ENCODE assay signal across 25 mouse cellular contexts in the genomic region with DNA sequence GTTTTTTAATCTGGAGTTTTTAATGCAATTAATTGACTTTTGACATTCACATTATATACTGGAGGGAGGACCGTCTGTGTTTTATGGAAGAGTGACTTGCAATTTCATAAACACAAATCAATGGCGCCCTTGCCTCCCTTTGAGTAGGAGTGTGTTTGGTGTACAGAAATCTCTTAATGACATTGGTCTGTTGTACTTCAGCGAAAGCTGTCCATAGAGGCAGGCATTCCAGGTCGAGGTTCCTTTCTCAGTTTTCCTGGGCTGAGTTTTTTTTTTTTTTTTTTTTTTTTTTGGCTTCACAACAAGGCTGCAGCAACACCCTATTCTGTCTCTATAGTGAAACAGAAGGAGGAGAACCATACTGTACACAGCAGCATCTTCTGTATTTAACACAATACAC.
DNase-seq lines count a peak whose midpoint lies in the region; ATAC-seq and TF ChIP-seq lines count a peak whose summit lies in the region.
"Had no signal": no experiment of that assay in that cellular context is flagged by ENCODE, and none has a peak within 500 bp of the region (broad histone marks: within the 10 kb centered on the region; RNA-seq: fewer than 3 reads in every experiment).

No protein-coding gene starts in this region.

- TF ChIP-seq POLR2A in olfactory bulb, adult 2 months (IDR thresholded peaks at IDR 0.05; ENCODE audit: insufficient read depth, low read depth, low read length), result no peak

- H3K4me2 ChIP-seq in intestine, embryonic 16.5 days (ENCODE audit: low read depth, low read length), result no peak overlapping the region
- H3K4me2 ChIP-seq: embryonic facial prominence, embryonic 15.5 days; heart, embryonic 15.5 days; intestine, embryonic 15.5 days; kidney, embryonic 15.5 days; limb, embryonic 15.5 days; midbrain, embryonic 12.5 days had no signal

- H3K27ac ChIP-seq in olfactory bulb, adult 2 months (ENCODE audit: insufficient read depth, low read depth, low read length), result peak overlapping the region; percentile 90
- no peak overlapping the region for H3K27ac ChIP-seq in intestine, embryonic 16.5 days (ENCODE audit: low read length)
- H3K27ac ChIP-seq: embryonic facial prominence, embryonic 15.5 days; heart, adult 2 months; heart, embryonic 15.5 days; hindbrain, embryonic 10.5 days; intestine, embryonic 15.5 days; kidney, embryonic 15.5 days; limb, embryonic 15.5 days; midbrain, embryonic 12.5 days had no signal

- intact Hi-C loops in left cerebral cortex, postnatal 4 days (cut with DNase I), result loop anchor here (5.0 kb wide), 2 partner anchors 305 to 400 kb away; no protein-coding TSS in a partner anchor
- intact Hi-C loops in left cerebral cortex, postnatal 36 days (cut with DNase I), result loop anchor here (1.0 to 5.0 kb wide), 2 partner anchors 402 to 1235 kb away; no protein-coding TSS in a partner anchor

- no peaks in the 10 kb centered on the region for H3K4me1 ChIP-seq in olfactory bulb, adult 2 months (ENCODE audit: control insufficient read depth, insufficient read depth, low read length)
- H3K4me1 ChIP-seq in intestine, embryonic 16.5 days (ENCODE audit: control insufficient read depth, insufficient read depth, low read length), result no peaks in the 10 kb centered on the region
- H3K4me1 ChIP-seq: embryonic facial prominence, embryonic 15.5 days; heart, embryonic 15.5 days; intestine, embryonic 15.5 days; kidney, embryonic 15.5 days; limb, embryonic 15.5 days had no signal

- TF ChIP-seq CTCF in olfactory bulb, adult 2 months (IDR thresholded peaks at IDR 0.05; ENCODE audit: insufficient read depth, low read depth, low read length), result no peak

- no peak overlapping the region for H3K9ac ChIP-seq in intestine, embryonic 16.5 days (ENCODE audit: low read depth, low read length)
- H3K9ac ChIP-seq: embryonic facial prominence, embryonic 15.5 days; heart, embryonic 15.5 days; intestine, embryonic 15.5 days; kidney, embryonic 15.5 days; limb, embryonic 15.5 days; midbrain, embryonic 12.5 days had no signal

- no peaks in the 10 kb centered on the region for H3K36me3 ChIP-seq in intestine, embryonic 16.5 days (ENCODE audit: control insufficient read depth, insufficient read depth, low read length)
- H3K36me3 ChIP-seq: embryonic facial prominence, embryonic 15.5 days; heart, embryonic 15.5 days; hindbrain, embryonic 10.5 days; intestine, embryonic 15.5 days; kidney, embryonic 15.5 days; limb, embryonic 15.5 days; midbrain, embryonic 12.5 days had no signal

- H3K9me3 ChIP-seq in intestine, embryonic 16.5 days (ENCODE audit: control insufficient read depth, low read length), result no peaks in the 10 kb centered on the region
- H3K9me3 ChIP-seq: embryonic facial prominence, embryonic 15.5 days; heart, embryonic 15.5 days; hindbrain, embryonic 10.5 days; intestine, embryonic 15.5 days; kidney, embryonic 15.5 days; limb, embryonic 15.5 days; midbrain, embryonic 12.5 days had no signal

- no peak overlapping the region for H3K4me3 ChIP-seq in olfactory bulb, adult 2 months (ENCODE audit: insufficient read depth, low read depth, low read length)
- H3K4me3 ChIP-seq in intestine, embryonic 16.5 days (ENCODE audit: low read length), result no peak overlapping the region
- H3K4me3 ChIP-seq: embryonic facial prominence, embryonic 15.5 days; heart, adult 2 months; heart, embryonic 15.5 days; hindbrain, embryonic 10.5 days; intestine, embryonic 15.5 days; kidney, embryonic 15.5 days; limb, embryonic 15.5 days; midbrain, embryonic 12.5 days; myocyte had no signal

- 18% methylated on average over 4 of the region's 4 CpGs for WGBS in olfactory bulb, adult 2 months
- WGBS in intestine, embryonic 16.5 days, result 45% methylated on average over 4 of the region's 4 CpGs

- no peak for ATAC-seq in intestine, embryonic 16.5 days
- ATAC-seq in megakaryocyte progenitor cell, adult 5-6 weeks (replicated peaks; ENCODE audit: poor library complexity), result no peak
- ATAC-seq: intestine, embryonic 15.5 days had no signal

- H3K27me3 ChIP-seq in intestine, embryonic 16.5 days (replicated peaks; ENCODE audit: control insufficient read depth, insufficient read depth, low read length), result no peaks in the 10 kb centered on the region
- H3K27me3 ChIP-seq: CH12.LX; embryonic facial prominence, embryonic 15.5 days; intestine, embryonic 15.5 days; limb, embryonic 15.5 days; midbrain, embryonic 12.5 days had no signal

- peak; percentile 38 for DNase-seq in cerebellum, adult 8-10 months
- no peak for DNase-seq in cerebellum, adult 11-12 months
- DNase-seq in left cerebral cortex, postnatal 4 days, result peak; percentile 29
- DNase-seq in left cerebral cortex, postnatal 36 days (ENCODE audit: low spot score in 2 of 2), result no peak
- DNase-seq in cerebellum, postnatal 36 days, result peak; percentile 22 to 59
- DNase-seq: adrenal gland, postnatal 10 days; embryo, embryonic 11 days; gastrocnemius, postnatal 14 days; heart, adult 2 months; lung, adult 18-20 months; lung, postnatal 4 days; right cerebral cortex, adult 18-20 months; thymus, postnatal 4 days had no signal

Comparison
In these comparisons a context has a peak if more than half of its experiments do, and no peak if none do; other contexts are left out.
1. DNase-seq: peak in cerebellum, adult 8-10 months (single experiment), left cerebral cortex, postnatal 4 days (single experiment) and cerebellum, postnatal 36 days (2 of 2); none in cerebellum, adult 11-12 months (single experiment) and left cerebral cortex, postnatal 36 days (0 of 2).